Mouse (Mus musculus): Measurements from ENCODE around the gene Gm20388. TPM values are rescaled to one million over a fixed set of nuclear protein-coding genes. Genes with fewer than 3 reads are reported as not detected.
"Not testable (repeated sequence)": the region's sequence is repeated elsewhere in the genome, so short reads cannot be mapped to it uniquely, and the experiment has no call there.

Gene Gm20388
- polyA plus RNA-seq, 1 experiment from 2014 or later, result not detected

- Histone ChIP-seq H3K27me3 (replicated peaks) (peaks cover 23% of the 10 kb centered on the region), H3K4me1 (0 out of 2 replicates have a peak, but pooled peaks cover 3% of the 10 kb centered on the region), H3K27ac (no peak overlapping the region), H3K4me2 (no peak overlapping the region), H3K9ac (no peak overlapping the region), H3K9me3 (replicated peaks) (no peaks in the 10 kb centered on the region), H3K4me3 (no peak overlapping the region), H3K36me3 (no peaks in the 10 kb centered on the region)
- peak; percentile 43; the same call in 1 of the 2 replicates for ATAC-seq
- 38% methylated on average over 9 of the region's 9 CpGs for WGBS (ENCODE audit: insufficient replicate concordance)
These were observed 885.4 kb downstream of the Gm20388 start for GRCm38 (mm10) chr8:120795944-120796635.

- H3K4me2 ChIP-seq, result no peak overlapping the region
- no peak for ATAC-seq
These were observed 886.5 kb downstream of the Gm20388 start for GRCm38 (mm10) chr8:120797019-120797727.

DNA sequence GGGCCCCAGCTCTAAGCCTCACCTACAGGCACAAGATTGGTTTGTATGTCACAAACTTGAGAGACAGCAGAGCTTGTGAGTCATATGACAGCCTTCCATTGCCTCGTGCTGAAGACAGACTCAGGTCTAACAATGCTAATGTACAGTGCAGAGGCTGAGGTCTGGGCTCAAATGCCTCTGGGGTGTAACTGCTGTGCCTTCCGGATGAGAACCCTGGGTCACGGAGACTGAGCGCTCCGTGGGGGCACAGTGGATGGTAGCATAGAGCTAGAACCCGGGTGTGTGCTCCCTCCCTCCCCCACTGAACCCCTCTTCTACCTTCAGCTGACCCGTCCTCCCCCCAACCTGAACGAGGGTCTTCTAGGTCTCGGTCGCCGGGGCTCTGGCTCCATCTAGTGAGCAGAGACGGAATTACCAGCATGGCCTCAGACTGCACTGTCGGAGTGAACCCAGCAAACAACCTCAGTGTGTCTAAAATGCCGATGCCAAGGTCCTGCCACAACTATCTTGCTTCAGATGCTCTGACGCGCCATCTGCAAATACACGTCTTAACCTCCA lies 889.7 kb downstream of the Gm20388 start:
- no peaks in the 10 kb centered on the region for H3K36me3 ChIP-seq
- peaks cover 33% of the 10 kb centered on the region for H3K27me3 ChIP-seq (replicated peaks)
- H3K9me3 ChIP-seq (replicated peaks), result no peaks in the 10 kb centered on the region
- no peak overlapping the region for H3K4me3 ChIP-seq
- ATAC-seq, result peak; percentile 34; the same call in 1 of the 2 replicates
- WGBS (ENCODE audit: insufficient replicate concordance), result 7% methylated on average over 17 of the region's 17 CpGs
- no peaks in the 10 kb centered on the region for H3K4me1 ChIP-seq
- peak overlapping the region; percentile 23; the same call in 1 of the 2 replicates for H3K4me2 ChIP-seq
- no peak overlapping the region for H3K27ac ChIP-seq
- H3K9ac ChIP-seq, result no peak overlapping the region

More at GRCm38 (mm10) chr8:120797019-120797727, 886.5 kb downstream of the Gm20388 start:
- Histone ChIP-seq H3K27me3 (replicated peaks) (peaks cover 34% of the 10 kb centered on the region), H3K9ac (no peak overlapping the region), H3K36me3 (no peaks in the 10 kb centered on the region), H3K4me3 (no peak overlapping the region), H3K9me3 (replicated peaks) (no peaks in the 10 kb centered on the region), H3K27ac (no peak overlapping the region), H3K4me1 (0 out of 2 replicates have a peak, but pooled peaks cover 3% of the 10 kb centered on the region)
- 69% methylated on average over 9 of the region's 9 CpGs for WGBS (ENCODE audit: insufficient replicate concordance)

DNA sequence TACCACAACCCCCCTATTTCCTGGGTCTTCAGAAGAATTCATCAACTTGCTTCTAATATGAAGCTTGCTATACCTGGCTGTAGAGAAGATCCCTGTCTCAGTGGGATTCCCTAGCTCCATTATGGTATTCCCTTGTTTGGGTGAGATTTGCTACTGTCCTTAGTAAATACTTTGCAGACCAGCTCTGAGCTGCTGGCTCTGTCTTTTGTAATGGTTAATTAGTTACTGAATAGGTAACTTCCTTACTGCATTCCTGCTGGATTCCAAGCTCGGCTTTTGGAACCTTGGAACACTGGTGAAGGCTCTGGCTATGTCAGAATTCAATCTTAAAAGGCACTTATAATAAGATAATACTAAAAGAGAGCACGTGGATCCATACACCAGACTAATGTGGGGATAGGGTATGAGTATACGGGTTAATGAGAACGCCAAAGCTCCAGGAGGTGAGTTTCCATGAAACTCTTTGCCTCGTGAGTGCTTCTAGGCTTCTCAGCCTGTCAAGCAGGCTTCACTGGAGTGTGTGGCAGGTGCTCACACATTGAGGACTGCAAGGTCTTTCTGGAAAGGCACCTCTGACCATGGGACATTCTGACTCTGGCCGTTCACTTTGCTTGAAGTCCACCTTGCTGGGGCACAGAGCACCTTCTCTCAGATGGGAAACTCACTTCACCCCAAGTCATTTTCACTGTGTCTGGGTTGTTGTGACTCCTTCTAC lies 893.2 kb downstream of the Gm20388 start:
- ATAC-seq; H3K36me3 ChIP-seq; H3K4me3 ChIP-seq; H3K9me3 ChIP-seq (replicated peaks); H3K9ac ChIP-seq; H3K4me2 ChIP-seq; H3K27ac ChIP-seq; H3K4me1 ChIP-seq: not testable (repeated sequence)
- 62% methylated on average over 6 of the region's 6 CpGs for WGBS (ENCODE audit: insufficient replicate concordance)
- H3K27me3 ChIP-seq (replicated peaks), result peaks cover 48% of the 10 kb centered on the region

DNA sequence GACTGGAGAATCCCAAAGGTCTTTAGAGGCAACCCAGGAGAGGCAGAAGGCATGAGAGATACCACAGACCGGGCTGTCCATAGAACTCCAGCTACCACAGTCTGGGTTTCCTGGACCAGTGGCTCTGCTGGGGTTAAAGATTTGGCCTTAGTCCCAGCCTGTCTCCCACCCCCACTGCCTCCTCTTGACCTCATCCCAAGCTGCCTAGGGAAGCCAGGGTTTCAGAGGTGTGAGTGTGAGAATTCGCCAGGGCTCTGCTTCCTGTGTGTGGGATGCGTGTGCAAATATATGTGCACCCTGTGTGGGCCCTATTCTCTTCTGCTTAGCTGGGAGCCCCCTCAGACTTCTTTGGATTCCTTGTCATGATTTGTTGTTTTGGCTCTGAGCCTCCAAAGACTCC lies 894.1 kb downstream of the Gm20388 start:
- ATAC-seq, result no peak
- H3K4me3 ChIP-seq, result no peak overlapping the region
- H3K9ac ChIP-seq, result no peak overlapping the region
- no peak overlapping the region for H3K4me2 ChIP-seq
- no peak overlapping the region for H3K27ac ChIP-seq
- 0 out of 2 replicates have a peak, but pooled peaks cover 4% of the 10 kb centered on the region for H3K4me1 ChIP-seq
- H3K9me3 ChIP-seq (replicated peaks), result no peaks in the 10 kb centered on the region
- peaks cover 44% of the 10 kb centered on the region for H3K27me3 ChIP-seq (replicated peaks)
- WGBS (ENCODE audit: insufficient replicate concordance), result 68% methylated on average over 3 of the region's 3 CpGs
- no peaks in the 10 kb centered on the region for H3K36me3 ChIP-seq

DNA sequence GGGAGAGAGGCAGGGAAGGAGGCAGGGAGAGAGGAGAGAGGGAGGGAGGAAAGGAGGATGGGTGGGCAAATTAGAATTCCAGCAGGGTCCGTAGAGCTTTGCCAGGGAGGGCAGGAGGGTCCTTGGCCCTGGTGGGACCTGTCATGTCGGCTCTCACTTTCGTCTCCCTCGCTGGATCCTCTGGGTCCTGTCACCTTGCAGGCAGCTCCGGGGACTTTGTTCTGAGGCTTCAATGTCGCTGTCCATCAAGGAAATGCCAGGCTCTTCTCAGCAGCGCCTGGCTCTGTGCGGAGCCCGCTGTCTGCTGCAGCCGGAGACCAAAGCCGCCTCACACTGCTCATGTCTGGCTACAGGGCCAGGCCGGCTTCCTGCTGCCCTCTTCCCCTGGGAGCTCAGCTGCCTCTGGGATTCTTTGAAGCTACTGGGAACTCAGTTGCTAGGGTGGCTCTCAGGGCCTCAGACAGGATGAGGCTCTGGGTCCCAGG lies 896.2 kb downstream of the Gm20388 start:
- H3K27ac ChIP-seq, result no peak overlapping the region
- ATAC-seq, result no peak
- H3K27me3 ChIP-seq (replicated peaks), result peaks cover 25% of the 10 kb centered on the region
- H3K4me3 ChIP-seq, result no peak overlapping the region
- H3K9me3 ChIP-seq (replicated peaks), result no peaks in the 10 kb centered on the region
- H3K36me3 ChIP-seq, result no peaks in the 10 kb centered on the region
- no peak overlapping the region for H3K9ac ChIP-seq
- H3K4me2 ChIP-seq, result no peak overlapping the region
- 0 out of 2 replicates have a peak, but pooled peaks cover 4% of the 10 kb centered on the region for H3K4me1 ChIP-seq
- 51% methylated on average over 12 of the region's 12 CpGs for WGBS (ENCODE audit: insufficient replicate concordance)

- H3K36me3 ChIP-seq, result no peaks in the 10 kb centered on the region
- no peak overlapping the region for H3K4me2 ChIP-seq
- H3K4me3 ChIP-seq, result no peak overlapping the region
- no peak for ATAC-seq
- H3K4me1 ChIP-seq, result 0 out of 2 replicates have a peak, but pooled peaks cover 4% of the 10 kb centered on the region
- no peaks in the 10 kb centered on the region for H3K9me3 ChIP-seq (replicated peaks)
- WGBS (ENCODE audit: insufficient replicate concordance), result 20% methylated on average over 6 of the region's 6 CpGs
- no peak overlapping the region for H3K9ac ChIP-seq
- H3K27ac ChIP-seq, result no peak overlapping the region
- H3K27me3 ChIP-seq (replicated peaks), result 0 out of 2 replicates have a peak, but pooled peaks cover 20% of the 10 kb centered on the region
These were observed 897.1 kb downstream of the Gm20388 start for GRCm38 (mm10) chr8:120807719-120808118.

DNA sequence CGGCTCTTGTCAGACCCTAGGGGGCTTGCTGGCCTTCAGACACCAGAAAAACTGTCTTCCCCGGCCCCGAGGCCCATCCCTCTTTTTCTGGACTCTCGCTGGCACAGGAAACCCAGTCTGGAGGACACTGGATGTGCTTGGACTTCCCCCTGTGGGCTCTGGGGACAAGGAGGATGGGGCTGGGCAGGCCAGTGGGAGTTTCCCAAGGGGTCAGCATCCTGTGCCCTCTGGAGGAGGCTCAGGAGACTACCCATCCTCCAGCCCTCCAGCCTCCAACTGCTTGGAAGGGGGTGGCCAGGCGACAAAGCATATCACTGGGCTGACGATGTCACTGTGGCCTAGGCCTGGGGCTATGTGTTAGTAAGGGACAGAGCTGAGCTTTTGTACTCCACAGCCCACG lies 898.4 kb downstream of the Gm20388 start:
- 52% methylated on average over 7 of the region's 7 CpGs for WGBS (ENCODE audit: insufficient replicate concordance)

DNA sequence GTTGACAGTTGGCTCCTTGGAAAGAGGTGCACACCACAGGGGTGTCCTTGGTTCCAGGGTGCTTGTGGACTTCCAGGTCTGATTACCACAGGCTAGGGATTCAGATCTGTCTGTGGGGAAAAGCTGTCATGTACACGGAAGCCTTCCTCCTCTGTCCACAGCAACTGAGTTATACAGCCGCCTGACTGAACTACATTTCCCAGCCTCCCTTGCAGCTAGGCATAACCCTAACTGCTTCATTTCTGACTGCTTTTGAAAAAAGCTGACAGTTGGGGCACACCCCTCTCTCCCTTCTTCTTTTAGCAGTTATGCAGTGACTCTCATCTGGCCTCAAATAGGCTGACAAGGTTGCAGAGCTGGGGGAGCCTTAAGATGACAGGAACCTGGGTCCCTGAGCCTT lies 901.3 kb downstream of the Gm20388 start:
- H3K27me3 ChIP-seq (replicated peaks), result 0 out of 2 replicates have a peak, but pooled peaks cover 6% of the 10 kb centered on the region
- H3K27ac ChIP-seq, result no peak overlapping the region
- H3K9me3 ChIP-seq (replicated peaks), result no peaks in the 10 kb centered on the region
- no peak overlapping the region for H3K9ac ChIP-seq
- H3K4me1 ChIP-seq, result 0 out of 2 replicates have a peak, but pooled peaks cover 2% of the 10 kb centered on the region
- no peak overlapping the region for H3K4me2 ChIP-seq
- WGBS (ENCODE audit: insufficient replicate concordance), result 45% methylated on average over 2 of the region's 2 CpGs
- H3K4me3 ChIP-seq, result no peak overlapping the region
- H3K36me3 ChIP-seq, result no peaks in the 10 kb centered on the region
- ATAC-seq, result no peak

More for the DNA sequence above, 898.4 kb downstream of the Gm20388 start:
- H3K27me3 ChIP-seq (replicated peaks), result 0 out of 2 replicates have a peak, but pooled peaks cover 20% of the 10 kb centered on the region
- no peaks in the 10 kb centered on the region for H3K36me3 ChIP-seq
- H3K27ac ChIP-seq, result no peak overlapping the region
- no peaks in the 10 kb centered on the region for H3K9me3 ChIP-seq (replicated peaks)
- no peak for ATAC-seq
- no peak overlapping the region for H3K4me2 ChIP-seq
- no peak overlapping the region for H3K4me3 ChIP-seq
- H3K9ac ChIP-seq, result no peak overlapping the region
- H3K4me1 ChIP-seq, result 0 out of 2 replicates have a peak, but pooled peaks cover 4% of the 10 kb centered on the region

DNA sequence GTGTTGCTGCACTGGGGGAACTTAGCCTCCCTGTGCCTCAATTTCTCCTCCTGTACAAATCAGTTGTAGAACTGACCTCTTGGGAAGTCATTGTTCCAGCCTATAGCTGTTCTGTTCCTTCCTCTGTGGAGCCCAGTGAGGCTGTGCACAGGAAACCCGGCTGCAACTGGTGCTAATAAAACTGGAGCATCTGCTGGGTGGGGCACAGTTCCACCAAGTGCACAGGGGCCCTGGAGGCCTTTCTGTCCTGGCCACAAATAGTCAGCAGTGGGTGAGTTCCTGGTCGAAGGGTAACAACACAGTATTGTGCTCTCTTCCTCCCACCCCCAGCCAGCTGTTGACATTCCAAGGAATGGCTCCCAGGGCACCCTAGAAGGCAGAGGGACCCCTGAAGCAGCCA lies 902.4 kb downstream of the Gm20388 start:
- ATAC-seq, result no peak
- Histone ChIP-seq H3K9me3 (replicated peaks) (no peaks in the 10 kb centered on the region), H3K27ac (no peak overlapping the region), H3K4me1 (no peaks in the 10 kb centered on the region), H3K4me3 (no peak overlapping the region), H3K4me2 (no peak overlapping the region), H3K36me3 (no peaks in the 10 kb centered on the region), H3K9ac (no peak overlapping the region), H3K27me3 (replicated peaks) (no peaks in the 10 kb centered on the region)
- 15% methylated on average over 2 of the region's 2 CpGs for WGBS (ENCODE audit: insufficient replicate concordance)

DNA sequence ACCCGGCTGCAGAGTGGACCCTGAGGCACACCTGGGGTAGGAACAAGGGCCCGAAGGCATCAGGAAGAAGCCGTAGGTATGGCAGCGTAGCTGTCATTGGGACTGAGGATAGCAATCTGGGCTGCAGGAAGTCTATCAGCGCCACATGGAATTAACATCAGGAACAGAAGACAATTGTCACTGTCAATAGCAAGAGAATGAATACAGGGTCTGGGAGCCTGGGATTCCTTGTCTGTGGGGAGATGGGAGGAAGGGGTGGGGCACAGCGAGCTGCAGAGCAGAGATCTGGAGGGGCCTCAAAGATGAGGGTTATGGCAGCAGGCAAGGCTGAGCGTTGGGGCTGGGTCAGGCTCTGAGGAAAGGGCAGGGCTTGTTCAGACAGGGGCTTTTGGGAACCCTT lies 903.2 kb downstream of the Gm20388 start:
- 67% methylated on average over 7 of the region's 7 CpGs for WGBS (ENCODE audit: insufficient replicate concordance)
- no peak for ATAC-seq
- Histone ChIP-seq H3K27ac (no peak overlapping the region), H3K4me2 (no peak overlapping the region), H3K9ac (no peak overlapping the region), H3K9me3 (replicated peaks) (no peaks in the 10 kb centered on the region), H3K36me3 (no peaks in the 10 kb centered on the region), H3K27me3 (replicated peaks) (no peaks in the 10 kb centered on the region), H3K4me3 (no peak overlapping the region), H3K4me1 (no peaks in the 10 kb centered on the region)

Data from liver, embryonic 12.5 days (tissue).